8 mouse cellular contexts compared by ENCODE assay signal in genomic region chr16:16358481-16359100, GRCm38 (mm10). TPM values are rescaled to one million over a fixed set of nuclear protein-coding genes. Genes with fewer than 3 reads are reported as not detected.
DNase-seq lines count a peak whose midpoint lies in the region; ATAC-seq lines count a peak whose summit lies in the region.

Gene Dnm1l, minus strand, starts transcription at chr16:16358959.

- peak within 1 kb of the TSS; percentile 75 for H3K4me3 ChIP-seq in hindbrain, embryonic 11.5 days (ENCODE audit: low read depth, low read length)

- peak within 1 kb of the TSS; percentile 56 for H3K4me2 ChIP-seq in hindbrain, embryonic 11.5 days (replicated peaks; ENCODE audit: low read depth, low read length)

- no peaks in the 10 kb centered on the region for H3K9me3 ChIP-seq in hindbrain, embryonic 11.5 days (ENCODE audit: control insufficient read depth, low read length)

- H3K27ac ChIP-seq in hindbrain, embryonic 11.5 days (ENCODE audit: low read depth, low read length), result peak within 1 kb of the TSS; percentile 82

- H3K4me1 ChIP-seq in hindbrain, embryonic 11.5 days (replicated peaks; ENCODE audit: control insufficient read depth, insufficient read depth, low read length), result no peaks in the 10 kb centered on the region

- peak; percentile 99 for ATAC-seq in hindbrain, embryonic 11.5 days (ENCODE audit: low FRiP score)

- no peaks in the 10 kb centered on the region for H3K36me3 ChIP-seq in hindbrain, embryonic 11.5 days (ENCODE audit: control insufficient read depth, insufficient read depth, low read length)

- peak; percentile 94 for DNase-seq in Muller cell, postnatal 12 days (ENCODE audit: inconsistent ontology term)
- DNase-seq in cerebellum, adult 9-11 months, result peak; percentile 93
- peak; percentile 77 to 92 for DNase-seq in frontal cortex, adult 2 months (ENCODE audit: extremely low spot score in 1 of 2, low spot score in 1 of 2)
- peak; percentile 95 for DNase-seq in hindbrain, embryonic 11.5 days (ENCODE audit: low spot score)
- DNase-seq in layer of hippocampus, postnatal 10 days (ENCODE audit: low spot score in 2 of 2), result peak; percentile 90 to 95
- DNase-seq in lung, postnatal 10 days, result peak; percentile 95
- DNase-seq in ovary, postnatal 36 days (ENCODE audit: low spot score), result peak; percentile 91
- peak; percentile 91 for DNase-seq in thymus, postnatal 25 days

- under 1% methylated on average over 54 of the region's 55 CpGs for WGBS in hindbrain, embryonic 11.5 days

- no peaks in the 10 kb centered on the region for H3K27me3 ChIP-seq in hindbrain, embryonic 11.5 days (ENCODE audit: control insufficient read depth, insufficient read depth, low read length)

- peak within 1 kb of the TSS; percentile 76 for H3K9ac ChIP-seq in hindbrain, embryonic 11.5 days (ENCODE audit: low read depth, low read length)

RNA-seq across cellular contexts. Expression of gene Dnm1l, which starts in this region (rescaled TPM):
- polyA plus RNA-seq in frontal cortex, adult 2 months (2012; rRNA removed), result 99.6 and 108 TPM in 2 replicates
- polyA plus RNA-seq in hindbrain, embryonic 11.5 days (2014; fragmentation: Nextera tagmentation; extraction: Ambion mirVana), result 75.4 and 78.6 TPM in 2 replicates
- 100 to 1,000 TPM; 181 to 198 TPM for total RNA-seq in layer of hippocampus, postnatal 10 days (2021)

Comparison
In these comparisons a context has a peak if more than half of its experiments do, and no peak if none do; other contexts are left out.
1. Peak in every context shown above with its lines: DNase-seq, ATAC-seq, H3K4me3 ChIP-seq and H3K27ac ChIP-seq.